Mouse (Mus musculus) G1E-ER4 (cell line): ENCODE measurements around the gene Folr1. TPM values are rescaled to one million over a fixed set of nuclear protein-coding genes. Genes with fewer than 3 reads are reported as not detected.

Experiments
- GATA1 ChIP-seq: IDR thresholded peaks from one replicate; pipeline ENCODE4 v1.8.0; 2012; ENCODE audit warnings: low read length, inconsistent platforms
- polyA plus RNA-seq: library from polyadenylated mRNA; stranded (reverse); fragments of >175 nt; gene quantifications from 2 replicates; pipeline ENCODE4 v1.2.3, GENCODE M21; 2012

Folr1 gene
- polyA plus RNA-seq, 1 experiment = not detected

- TF ChIP-seq GATA1 = no peak
These were observed 47.5 kb downstream of the Folr1 start for GRCm38 (mm10) chr7:101822836-101823757.

GRCm38 (mm10) chr7:101821571-101822501, 48.8 kb downstream of the Folr1 start:
- no peak for TF ChIP-seq GATA1

DNA sequence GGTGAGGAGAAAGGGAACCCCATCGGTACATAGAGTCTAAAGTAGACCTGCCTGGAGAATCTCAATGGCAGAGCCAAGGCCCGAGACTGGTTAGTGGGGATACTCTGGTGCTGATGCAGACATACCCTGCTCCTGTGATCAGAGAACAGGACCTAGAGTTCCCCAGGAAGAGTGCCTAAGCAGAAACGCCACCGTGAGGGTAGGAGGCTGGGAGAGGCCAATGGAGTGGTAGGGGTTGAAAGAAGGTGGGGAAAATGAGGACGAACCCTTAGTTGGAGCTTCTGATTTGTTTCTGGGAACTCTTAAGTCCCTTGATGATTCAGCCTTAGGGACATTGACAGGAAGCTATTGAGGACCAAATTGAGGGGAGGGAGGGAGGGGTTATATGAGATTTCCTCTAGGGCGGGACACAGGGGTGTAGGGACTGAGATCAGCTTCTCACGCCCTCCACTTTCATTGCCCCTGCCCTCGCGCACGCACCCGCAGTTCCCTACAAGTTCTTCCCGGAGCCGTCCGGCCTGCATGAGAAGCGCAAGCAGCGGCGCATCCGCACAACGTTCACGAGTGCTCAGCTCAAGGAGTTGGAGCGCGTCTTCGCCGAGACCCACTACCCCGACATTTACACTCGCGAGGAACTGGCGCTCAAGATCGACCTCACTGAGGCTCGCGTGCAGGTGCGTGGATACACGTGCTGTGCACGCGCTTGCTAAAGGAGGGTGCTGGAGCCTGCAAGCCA, 50.1 kb downstream of the Folr1 start:
- TF ChIP-seq GATA1 = no peak

DNA sequence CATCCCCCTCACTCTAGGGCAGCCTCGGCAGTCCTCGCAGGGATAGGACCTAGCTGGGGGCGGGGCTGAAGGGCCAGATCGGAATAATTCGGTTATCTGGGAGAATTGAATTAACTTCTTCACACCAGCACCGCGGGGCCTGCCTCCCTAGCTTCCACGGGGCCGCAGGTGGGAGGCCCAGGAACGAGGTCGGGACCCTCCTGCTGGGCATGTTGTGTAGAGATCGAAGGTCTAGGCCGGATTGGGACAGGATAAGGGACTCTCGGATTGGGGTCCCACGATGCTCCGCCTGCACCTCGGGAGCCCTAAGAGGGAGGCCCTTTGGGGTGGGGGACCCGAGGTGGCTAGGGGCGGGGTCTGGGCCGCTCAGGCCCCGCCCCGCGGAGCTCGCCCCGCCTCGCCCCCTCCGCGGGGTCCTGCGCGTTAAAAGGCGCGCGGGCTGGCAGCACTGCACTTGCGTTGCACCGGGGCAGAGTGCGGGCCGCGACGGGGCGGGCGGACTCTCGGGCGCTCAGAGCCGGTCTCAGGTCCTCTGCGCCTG, 52.7 kb downstream of the Folr1 start, which contains the start of gene Phox2a:
Gene Phox2a (plus strand): TSS at position 453 of the 541 bp plus-strand sequence.
- no peak for TF ChIP-seq GATA1

Other genes with a start within 250 kb of the Folr1 start
- gene Clpb, start 207.2 kb downstream of the Folr1 start, polyA plus RNA-seq = 24.8 and 41.2 TPM in 2 replicates
- gene Phox2a, start 52.5 kb downstream of the Folr1 start, polyA plus RNA-seq = not detected in 2 replicates
- gene Inppl1, start 32.6 kb downstream of the Folr1 start, polyA plus RNA-seq = 63.1 and 84.0 TPM in 2 replicates
- not detected in 2 replicates for gene Folr2, start 13.6 kb downstream of the Folr1 start, polyA plus RNA-seq
- 24.0 and 25.7 TPM in 2 replicates for gene Anapc15, start 7.1 kb downstream of the Folr1 start, polyA plus RNA-seq
- gene Lamtor1, start 35.1 kb upstream of the Folr1 start, polyA plus RNA-seq = 141 and 146 TPM in 2 replicates
- gene Tomt, start 35.6 kb upstream of the Folr1 start, polyA plus RNA-seq = not detected in 2 replicates
- gene Lrrc51, start 63.1 kb upstream of the Folr1 start, polyA plus RNA-seq = 0.21 and 0.38 TPM in 2 replicates
- 110 and 127 TPM in 2 replicates for gene Numa1, start 63.3 kb upstream of the Folr1 start, polyA plus RNA-seq
- gene Il18bp, start 147.9 kb upstream of the Folr1 start, polyA plus RNA-seq = 0.93 and 1.7 TPM in 2 replicates
- gene Rnf121, start 194.7 kb upstream of the Folr1 start, polyA plus RNA-seq = 2.2 and 3.5 TPM in 2 replicates
- gene Xndc1, start 194.7 kb upstream of the Folr1 start, polyA plus RNA-seq = 26.7 and 29.3 TPM in 2 replicates
- 0.16 and 0.18 TPM in 2 replicates for gene Xntrpc, start 194.9 kb upstream of the Folr1 start, polyA plus RNA-seq
- not detected in 2 replicates for gene Trpc2, start 212.3 kb upstream of the Folr1 start, polyA plus RNA-seq
- not detected in 2 replicates for gene Art1, start 231.0 kb upstream of the Folr1 start, polyA plus RNA-seq
- gene Art5, start 238.7 kb upstream of the Folr1 start, polyA plus RNA-seq = 0.14 TPM in 1 of 2 replicates, not detected in the other
- not detected in 2 replicates for gene Chrna10, start 246.0 kb upstream of the Folr1 start, polyA plus RNA-seq